Mouse (Mus musculus): Measurements from ENCODE around the gene Nprl3.
A peak's percentile ranks its signal among the peaks of the same experiment; 100 is the strongest.
"Not testable (repeated sequence)": the region's sequence is repeated elsewhere in the genome, so short reads cannot be mapped to it uniquely, and the experiment has no call there.

Nprl3 gene

GRCm38 (mm10) chr11:32267188-32267884 lies at the start of gene Nprl3:
Gene Nprl3, minus strand, starts transcription at chr11:32267707.
- peak; percentile 96 for DNase-seq (ENCODE audit: low read depth, low spot score)

DNA sequence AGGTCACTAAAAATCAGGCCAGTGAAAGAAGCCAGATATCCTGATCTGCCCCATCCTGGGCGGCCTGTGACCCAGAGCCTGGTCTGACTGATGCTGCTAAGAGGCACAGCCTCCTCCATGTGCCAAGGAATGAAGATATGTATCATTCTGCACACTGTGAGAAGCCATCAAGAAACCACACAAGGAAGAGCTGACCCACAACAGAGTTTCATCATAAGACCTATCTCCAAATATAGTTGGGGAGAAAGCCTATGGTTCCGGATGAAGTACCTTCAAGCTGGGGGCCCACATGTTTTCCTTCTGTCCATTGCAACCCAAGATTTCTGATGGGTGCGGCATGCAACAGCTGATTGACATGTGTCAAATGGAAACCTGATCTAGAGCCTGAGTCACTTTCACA lies 48.5 kb upstream of the Nprl3 start:
- DNase-seq (ENCODE audit: low read depth, low spot score): no peak

- no peak for DNase-seq (ENCODE audit: low read depth, low spot score)
Observed at GRCm38 (mm10) chr11:32309928-32310327, 42.4 kb upstream of the Nprl3 start.

- no peak for DNase-seq (ENCODE audit: low read depth, low spot score)
Observed at GRCm38 (mm10) chr11:32309446-32309845, 41.9 kb upstream of the Nprl3 start.

GRCm38 (mm10) chr11:32307006-32307405 lies 39.5 kb upstream of the Nprl3 start:
- DNase-seq (ENCODE audit: low read depth, low spot score): no peak

DNA sequence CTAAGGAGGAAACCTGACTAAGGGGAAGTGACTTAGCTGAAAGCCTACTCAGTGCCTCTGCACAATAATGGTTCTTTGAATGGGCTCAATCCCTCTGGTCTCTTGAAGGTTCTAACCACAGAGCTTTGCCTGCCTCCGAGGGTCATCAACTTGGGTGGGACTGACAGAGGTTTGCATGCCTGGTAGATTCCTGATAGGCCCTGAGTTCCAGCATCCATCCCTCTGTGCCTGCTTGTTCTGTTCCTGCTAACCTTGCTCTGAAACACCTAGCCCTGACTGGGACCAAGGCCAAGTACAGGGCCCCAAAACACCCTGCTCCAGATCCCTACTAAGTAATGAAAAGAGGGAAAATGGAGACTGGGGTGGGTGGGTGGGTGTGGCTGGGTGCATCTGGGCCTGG lies 35.9 kb upstream of the Nprl3 start:
- no peak for DNase-seq (ENCODE audit: low read depth, low spot score)

DNA sequence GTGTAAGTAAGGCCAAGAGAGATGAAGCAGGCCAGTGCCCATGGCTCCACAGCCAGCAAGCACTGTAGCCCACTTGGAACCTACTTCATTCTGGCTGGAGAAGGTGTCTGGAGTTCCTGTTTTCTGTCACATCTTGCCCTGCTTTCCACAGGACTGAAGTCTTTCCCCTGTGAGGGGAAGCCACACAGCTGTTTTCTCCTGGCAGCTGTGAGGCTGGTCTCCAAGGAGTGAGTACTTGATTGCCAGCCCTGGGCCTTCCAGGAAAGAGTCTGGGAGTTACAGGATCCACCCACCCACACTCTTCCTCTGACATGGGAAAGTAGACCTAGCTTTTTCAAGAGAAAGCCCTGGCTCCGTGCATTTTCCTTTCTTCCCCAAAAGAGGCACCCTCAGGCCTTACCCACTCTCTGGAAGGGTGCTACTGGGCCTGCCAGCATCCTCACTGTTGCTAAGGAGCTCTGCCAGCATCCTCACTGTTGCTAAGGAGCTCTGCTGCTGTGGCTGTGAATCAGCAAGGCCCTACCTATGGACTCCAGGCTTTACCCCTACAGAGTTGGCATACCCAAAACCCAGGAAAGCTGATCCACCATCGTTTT lies 35.4 kb upstream of the Nprl3 start:
- DNase-seq (ENCODE audit: low read depth, low spot score): no peak

- DNase-seq (ENCODE audit: low read depth, low spot score): no peak
Observed at GRCm38 (mm10) chr11:32301506-32301905, 34.0 kb upstream of the Nprl3 start.

GRCm38 (mm10) chr11:32300279-32301267 lies 33.1 kb upstream of the Nprl3 start:
- no peak for DNase-seq (ENCODE audit: low read depth, low spot score)

DNA sequence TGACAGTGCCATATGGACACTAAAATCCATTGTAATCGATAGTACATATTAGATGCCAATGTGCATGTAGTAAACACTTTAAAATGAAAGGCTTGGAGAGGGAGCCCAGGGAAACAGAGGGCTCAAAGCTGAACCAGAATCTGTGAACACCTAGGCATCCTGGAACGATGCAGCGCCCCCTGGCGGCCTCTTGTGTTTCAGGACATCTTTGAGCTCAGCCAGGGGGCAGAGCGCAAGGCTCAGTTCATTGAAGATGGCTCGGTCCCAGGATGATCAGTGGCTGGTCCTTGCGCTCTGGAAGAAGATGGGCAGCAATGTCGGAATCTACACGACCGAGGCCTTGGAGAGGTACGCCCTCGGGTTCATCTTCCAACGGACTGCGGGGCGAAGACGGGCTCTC lies 32.4 kb upstream of the Nprl3 start, which contains the start of gene Hbq1a:
Hbq1a (plus strand) TSS at position 205 of the 400 bp plus-strand sequence.
- not testable (repeated sequence) for DNase-seq (ENCODE audit: low read depth, low spot score)

DNA sequence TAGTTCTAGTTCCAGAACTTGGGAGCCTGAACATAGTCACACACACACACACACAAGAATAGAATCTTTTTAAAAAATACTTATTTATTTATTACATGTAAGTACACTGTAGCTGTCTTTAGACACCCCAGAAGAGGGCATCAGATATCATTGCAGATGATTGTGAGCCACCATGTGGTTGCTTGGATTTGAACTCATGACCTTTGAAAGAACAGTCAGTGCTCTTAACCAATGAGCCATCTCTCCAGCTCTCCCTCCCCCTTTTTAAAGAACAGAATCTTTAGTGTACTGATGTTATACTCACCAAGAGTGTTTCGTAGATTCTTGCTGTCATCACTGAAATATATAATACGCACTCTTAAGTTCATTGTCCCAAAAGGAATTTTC lies 31.0 kb upstream of the Nprl3 start:
- no peak for DNase-seq (ENCODE audit: low read depth, low spot score)

DNA sequence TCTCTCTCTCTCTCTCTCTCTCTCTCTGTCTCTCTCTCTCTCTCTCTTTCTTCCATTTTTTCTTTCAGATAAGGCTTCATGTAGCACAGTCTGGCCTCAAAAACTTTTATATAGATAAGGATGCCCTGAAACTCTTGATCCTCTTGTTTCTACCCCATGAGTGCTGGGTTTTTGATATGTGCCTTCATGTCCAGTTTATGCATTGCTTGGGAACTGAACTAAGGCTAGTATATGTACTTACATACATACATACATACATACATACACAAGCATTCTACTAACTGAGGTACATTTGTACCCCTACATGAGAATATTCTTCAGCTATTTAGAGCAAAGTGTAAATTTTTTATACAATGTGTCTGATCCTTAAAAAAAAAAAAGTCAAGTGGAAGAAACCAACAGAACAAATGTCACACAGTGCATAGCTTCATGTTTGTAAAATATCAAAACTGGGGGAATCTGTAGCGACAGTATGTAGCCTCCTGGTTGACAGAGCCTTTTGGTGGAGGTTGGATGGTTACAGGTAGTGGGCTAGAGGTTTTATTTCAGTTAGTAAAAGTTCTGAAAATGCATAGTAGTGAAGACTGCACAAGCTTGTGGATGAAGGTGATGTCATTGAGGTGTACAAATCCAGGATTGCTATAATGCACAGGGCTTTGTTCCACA lies 30.5 kb upstream of the Nprl3 start:
- no peak for DNase-seq (ENCODE audit: low read depth, low spot score)

DNA sequence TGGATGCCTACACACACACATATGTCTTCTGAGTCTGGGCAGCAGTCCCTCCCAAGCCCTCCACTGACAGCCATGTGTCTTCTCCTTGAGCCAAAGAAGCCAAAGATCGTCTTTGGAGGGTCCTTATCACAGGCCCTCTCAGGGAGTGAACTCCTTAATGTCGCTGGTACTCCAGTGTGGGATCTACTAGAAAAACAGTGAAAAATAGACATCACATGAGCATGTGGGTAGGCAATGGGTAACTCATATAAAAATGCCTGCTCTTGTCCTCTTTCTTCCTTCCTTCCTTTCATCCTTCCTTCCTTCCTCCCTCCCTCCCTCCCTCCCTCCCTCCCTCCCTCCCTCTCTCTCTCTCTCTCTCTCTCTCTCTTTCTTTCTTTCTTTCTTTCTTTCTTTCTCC lies 29.9 kb upstream of the Nprl3 start:
- DNase-seq (ENCODE audit: low read depth, low spot score): not testable (repeated sequence)

DNA sequence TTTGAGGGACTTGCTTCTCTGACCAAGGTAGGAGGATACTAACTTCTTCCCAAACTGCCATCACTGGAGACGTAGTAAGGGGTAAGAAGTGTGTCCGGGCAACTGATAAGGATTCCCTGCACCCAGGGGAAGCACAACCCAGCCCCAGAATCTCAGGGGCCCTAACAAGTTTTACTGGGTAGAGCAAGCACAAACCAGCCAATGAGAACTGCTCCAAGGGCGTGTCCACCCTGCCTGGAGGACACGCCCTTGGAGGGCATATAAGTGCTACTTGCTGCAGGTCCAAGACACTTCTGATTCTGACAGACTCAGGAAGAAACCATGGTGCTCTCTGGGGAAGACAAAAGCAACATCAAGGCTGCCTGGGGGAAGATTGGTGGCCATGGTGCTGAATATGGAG lies 28.7 kb upstream of the Nprl3 start, which contains the start of gene Hba-a2:
Hba-a2 (plus strand) TSS at position 287 of the 400 bp plus-strand sequence.
- not testable (repeated sequence) for DNase-seq (ENCODE audit: low read depth, low spot score)

- not testable (repeated sequence) for DNase-seq (ENCODE audit: low read depth, low spot score)
Observed at GRCm38 (mm10) chr11:32293479-32293878, 26.0 kb upstream of the Nprl3 start.

GRCm38 (mm10) chr11:32292819-32293218 lies 25.3 kb upstream of the Nprl3 start:
- DNase-seq (ENCODE audit: low read depth, low spot score): not testable (repeated sequence)

DNA sequence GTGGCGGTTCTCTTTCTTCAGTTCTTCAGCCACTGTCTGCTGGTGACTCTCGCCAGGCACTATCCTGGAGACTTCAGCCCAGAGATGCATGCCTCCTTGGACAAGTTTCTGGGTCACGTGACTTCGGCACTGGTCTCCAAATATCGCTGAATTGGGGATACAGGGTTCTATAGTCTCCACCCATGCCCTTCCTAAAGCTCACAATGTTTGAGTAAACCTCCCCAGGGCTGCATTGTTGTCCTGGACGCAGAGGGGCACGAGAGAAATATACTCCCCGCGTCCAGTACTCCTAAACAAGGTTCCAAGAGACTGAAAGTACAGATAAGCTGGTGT lies 20.0 kb upstream of the Nprl3 start:
- no peak for DNase-seq (ENCODE audit: low read depth, low spot score)

DNA sequence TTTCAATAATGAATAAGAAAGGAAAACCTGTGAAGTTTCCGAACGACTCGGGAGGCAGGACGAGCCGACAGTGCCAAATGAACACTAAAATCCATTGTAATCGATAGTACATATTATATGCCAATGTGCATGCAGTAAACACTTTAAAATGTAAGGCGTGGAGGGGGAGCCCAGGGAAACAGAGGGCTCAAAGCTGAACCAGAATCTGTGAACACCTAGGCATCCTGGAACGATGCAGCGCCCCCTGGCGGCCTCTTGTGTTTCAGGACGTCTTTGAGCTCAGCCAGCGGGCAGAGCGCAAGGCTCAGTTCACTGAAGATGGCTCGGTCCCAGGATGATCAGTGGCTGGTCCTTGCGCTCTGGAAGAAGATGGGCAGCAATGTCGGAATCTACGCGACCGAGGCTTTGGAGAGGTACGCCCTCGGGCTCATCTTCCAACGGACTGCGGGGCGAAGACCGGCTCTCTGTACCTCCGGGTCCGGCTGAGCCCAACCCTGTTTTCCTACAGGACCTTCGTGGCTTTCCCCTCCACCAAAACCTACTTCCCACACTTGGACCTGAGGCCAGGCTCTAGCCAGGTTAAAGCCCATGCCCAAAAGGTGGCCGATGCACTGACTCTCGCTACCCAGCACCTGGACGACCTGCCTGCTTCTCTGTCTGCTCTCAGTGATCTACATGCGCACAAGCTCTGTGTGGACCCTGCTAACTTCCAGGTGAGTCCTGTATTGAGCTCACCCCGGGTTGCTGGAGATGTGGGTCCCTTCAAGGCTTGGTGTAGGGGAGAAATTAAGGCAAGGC lies 19.4 kb upstream of the Nprl3 start, which contains the start of gene Hbq1b:
Hbq1b (plus strand) TSS at position 271 of the 798 bp plus-strand sequence.
- DNase-seq (ENCODE audit: low read depth, low spot score): peak; percentile 78

DNA sequence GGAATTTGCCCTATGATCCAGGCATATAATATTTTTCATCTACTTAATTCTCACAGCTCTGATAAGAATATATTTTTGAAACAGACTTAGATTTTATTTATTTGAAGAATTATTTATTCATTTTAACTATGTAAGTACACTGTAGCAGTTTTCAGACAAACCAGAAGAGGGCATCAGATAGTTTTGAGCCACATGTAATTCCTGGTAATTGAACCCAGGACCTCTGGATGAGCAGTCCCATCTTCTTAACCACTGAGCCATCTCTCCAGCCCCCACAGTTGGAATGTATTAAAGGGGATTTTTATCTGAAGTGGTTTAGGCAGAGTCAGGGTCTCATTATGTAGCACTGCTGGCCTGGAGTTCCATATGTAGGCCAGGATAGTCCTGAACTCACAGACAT lies 18.4 kb upstream of the Nprl3 start:
- DNase-seq (ENCODE audit: low read depth, low spot score): not testable (repeated sequence)

- no peak for DNase-seq (ENCODE audit: low read depth, low spot score)
Observed at GRCm38 (mm10) chr11:32285031-32285775, 17.7 kb upstream of the Nprl3 start.

Measured in mesoderm, embryonic 11.5 days (tissue).